Mouse (Mus musculus) stomach, embryonic 16.5 days (tissue): ENCODE results near the gene Tmem63b. TPM values are rescaled to one million over a fixed set of nuclear protein-coding genes. Genes with fewer than 3 reads are reported as not detected.

Source experiments
- ATAC-seq: fragments of 200-750 bp; cut with Nextera tagmentation; 2 replicates; pipeline ENCODE4 v1.8.0; 2017; ENCODE audit warnings: moderate number of reproducible peaks, moderate TSS enrichment; ENCODE audit not compliant: insufficient read depth, low FRiP score
- H3K27ac ChIP-seq: fragments of 300-500 bp; sonication (generic); 2 replicates; pipeline ENCODE4 v1.5.1; 2014; ENCODE audit warnings: low read length
- H3K27me3 ChIP-seq: fragments of 300-500 bp; sonication (generic); 2 replicates; pipeline ENCODE4 v1.6.1; 2014; ENCODE audit warnings: low read length, control low read depth, mixed read lengths; ENCODE audit not compliant: control insufficient read depth, insufficient read depth
- H3K36me3 ChIP-seq: fragments of 300-500 bp; sonication (generic); 2 replicates; pipeline ENCODE4 v1.6.1; 2014; ENCODE audit warnings: low read length; ENCODE audit not compliant: control insufficient read depth, insufficient read depth
- H3K4me1 ChIP-seq: fragments of 300-500 bp; sonication (generic); 2 replicates; pipeline ENCODE4 v1.6.1; 2014; ENCODE audit warnings: low read length, control low read depth, mixed read lengths; ENCODE audit not compliant: control insufficient read depth, insufficient read depth
- H3K4me2 ChIP-seq: fragments of 300-500 bp; sonication (generic); 2 replicates; pipeline ENCODE4 v1.6.1; 2014; ENCODE audit warnings: low read depth, low read length, mixed read lengths
- H3K4me3 ChIP-seq: fragments of 300-500 bp; sonication (generic); replicated peaks from 2 replicates; pipeline ENCODE4 v1.5.1; 2014; ENCODE audit warnings: mild to moderate bottlenecking, low read length
- H3K9ac ChIP-seq: fragments of 300-500 bp; sonication (generic); 2 replicates; pipeline ENCODE4 v1.6.1; 2014; ENCODE audit warnings: low read length
- H3K9me3 ChIP-seq: fragments of 300-500 bp; sonication (generic); replicated peaks from 2 replicates; pipeline ENCODE4 v1.6.1; 2016; ENCODE audit warnings: low read length, control low read depth; ENCODE audit not compliant: control insufficient read depth
- WGBS: fragments of 180-500 bp; shearing (Covaris S2); extraction: QIAGEN DNeasy Blood & Tissue Kit; methylation state at CpG from one replicate; pipeline ENCODE4 v1.1.7; 2014; 5-methylcytosine and 5-hydroxymethylcytosine counted together
- polyA plus RNA-seq: library from polyadenylated mRNA; unstranded; fragments of >200 nt; fragmentation: Nextera tagmentation; extraction: Ambion mirVana; gene quantifications from 2 replicates; pipeline ENCODE4 v1.2.1, GENCODE M21; 2015

Gene Tmem63b
- polyA plus RNA-seq, 1 experiment from 2014 or later: 33.6 TPM

DNA sequence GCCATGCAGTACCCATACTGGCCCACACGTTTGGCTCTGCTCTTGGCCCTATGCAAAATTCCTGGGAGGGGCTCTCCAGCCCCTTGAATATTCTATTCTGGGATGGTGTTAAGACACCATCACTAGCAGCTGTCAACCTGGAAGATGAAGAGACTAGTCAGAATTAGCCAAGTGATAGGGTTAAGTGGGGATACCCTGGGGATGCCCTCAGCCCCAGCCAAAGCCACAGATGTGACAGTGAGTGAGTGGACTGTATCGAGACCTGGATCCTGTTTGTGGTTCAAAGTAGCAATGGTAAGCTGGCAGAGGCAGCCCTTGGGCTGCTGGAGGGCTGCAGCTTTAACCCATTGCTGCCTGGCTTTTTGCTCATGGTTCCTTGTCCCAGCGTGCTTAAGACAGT, 23.1 kb upstream of the Tmem63b start:
- ATAC-seq: no peak
- H3K36me3 ChIP-seq: no peaks in the 10 kb centered on the region
- H3K4me3 ChIP-seq: no peak overlapping the region
- no peak overlapping the region for H3K4me2 ChIP-seq
- no peaks in the 10 kb centered on the region for H3K9me3 ChIP-seq
- H3K27me3 ChIP-seq: no peaks in the 10 kb centered on the region
- WGBS: 35% methylated on average over 3 of the region's 3 CpGs
- no peak overlapping the region for H3K9ac ChIP-seq
- H3K27ac ChIP-seq: no peak overlapping the region
- H3K4me1 ChIP-seq: no peaks in the 10 kb centered on the region

DNA sequence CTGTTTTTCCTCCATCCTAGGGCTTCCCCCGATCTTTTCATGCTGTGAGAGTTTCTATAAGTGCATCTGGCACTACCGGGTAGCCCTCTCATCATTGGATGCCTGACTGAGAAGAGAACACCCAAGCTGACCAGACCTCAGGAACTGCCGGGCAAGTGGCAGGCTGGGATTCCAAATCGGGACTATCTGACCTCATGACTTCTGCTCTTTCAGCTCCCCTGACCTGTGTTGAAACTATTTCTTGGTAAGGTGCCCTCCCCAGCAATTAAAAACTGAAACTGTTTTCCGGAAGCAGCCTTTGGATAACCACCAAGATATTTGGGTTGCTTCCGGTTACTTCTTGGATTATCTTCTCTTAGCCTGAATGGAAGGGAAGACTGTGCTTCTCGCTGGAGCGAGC, 21.5 kb upstream of the Tmem63b start:
- 83% methylated on average over 8 of the region's 8 CpGs for WGBS
- Histone ChIP-seq H3K9ac (no peak overlapping the region), H3K4me3 (no peak overlapping the region), H3K27me3 (no peaks in the 10 kb centered on the region), H3K36me3 (no peaks in the 10 kb centered on the region), H3K27ac (no peak overlapping the region), H3K9me3 (no peaks in the 10 kb centered on the region), H3K4me2 (no peak overlapping the region), H3K4me1 (no peaks in the 10 kb centered on the region)
- ATAC-seq: no peak

DNA sequence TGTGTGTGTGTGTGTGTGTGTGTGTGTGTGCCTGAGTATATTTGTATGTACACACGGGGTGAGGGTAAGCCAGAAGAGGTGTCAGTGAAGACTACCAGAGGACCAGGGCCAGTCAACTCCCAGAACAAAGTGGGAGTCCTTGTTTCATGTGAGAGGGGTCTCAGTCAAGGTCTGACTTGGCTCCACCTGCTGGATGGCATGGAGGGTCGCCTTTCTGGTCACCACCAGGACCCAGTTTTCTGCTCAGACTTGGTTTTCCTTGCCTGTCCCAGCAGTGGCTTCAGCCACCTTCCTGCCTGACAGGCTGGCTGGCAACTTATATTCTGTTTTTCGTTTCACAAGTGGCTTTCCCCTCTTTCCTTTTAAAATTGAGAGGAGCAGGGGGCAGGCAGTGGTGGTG, 20.7 kb upstream of the Tmem63b start:
- no peak for ATAC-seq
- no peak overlapping the region for H3K9ac ChIP-seq
- no peaks in the 10 kb centered on the region for H3K9me3 ChIP-seq
- H3K36me3 ChIP-seq: no peaks in the 10 kb centered on the region
- H3K4me1 ChIP-seq: peaks cover 3% of the 10 kb centered on the region; the same call in 1 of the 2 replicates
- 33% methylated on average over 3 of the region's 3 CpGs for WGBS
- H3K4me2 ChIP-seq: no peak overlapping the region
- H3K4me3 ChIP-seq: no peak overlapping the region
- no peak overlapping the region for H3K27ac ChIP-seq
- H3K27me3 ChIP-seq: no peaks in the 10 kb centered on the region

DNA sequence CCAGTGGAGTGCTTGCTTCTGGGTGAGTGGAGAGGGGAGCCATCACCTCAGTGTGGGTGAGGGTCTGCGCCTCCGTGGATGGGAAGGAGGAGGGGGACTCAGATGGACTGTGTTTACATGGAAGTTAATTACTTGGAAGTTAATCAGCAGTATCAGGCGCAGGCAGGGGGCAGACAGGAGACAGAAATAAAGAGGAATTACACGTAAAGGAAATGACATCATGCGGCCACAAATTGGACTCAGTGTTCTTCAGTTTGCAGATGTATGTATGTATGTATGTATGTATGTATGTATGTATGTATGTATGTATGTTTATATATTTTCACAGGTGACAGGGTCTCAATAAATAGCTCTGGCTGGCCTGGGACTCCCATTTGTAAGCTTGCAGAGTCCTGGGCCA, 20.1 kb upstream of the Tmem63b start:
- WGBS: 64% methylated on average over 5 of the region's 5 CpGs

DNA sequence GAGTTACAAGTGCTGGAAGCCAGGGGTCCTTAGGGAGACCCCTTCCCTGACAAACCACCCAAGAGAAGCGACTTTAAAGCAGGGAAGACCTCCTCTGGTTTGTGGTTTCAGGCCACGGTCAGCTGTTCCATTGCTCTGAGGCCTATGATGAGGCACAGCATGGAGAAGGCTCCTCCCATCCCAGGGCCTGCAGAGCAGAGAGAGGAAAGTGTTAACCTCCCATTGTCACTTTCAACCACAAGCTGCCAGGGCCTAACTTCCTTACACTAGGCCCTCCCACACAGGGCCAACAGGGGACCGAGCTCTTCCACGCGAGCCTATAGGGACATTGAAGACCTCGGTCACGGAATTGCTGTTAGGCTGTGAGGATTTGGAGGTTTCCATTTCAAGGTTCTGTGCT, 16.5 kb upstream of the Tmem63b start:
- Histone ChIP-seq H3K36me3 (0 out of 2 replicates have a peak, but pooled peaks cover 2% of the 10 kb centered on the region), H3K27ac (no peak overlapping the region), H3K9ac (0 out of 2 replicates have a peak overlapping the region, but pooled peaks have one; percentile 3), H3K4me2 (no peak overlapping the region), H3K4me1 (peaks cover 13% of the 10 kb centered on the region), H3K9me3 (no peaks in the 10 kb centered on the region), H3K27me3 (no peaks in the 10 kb centered on the region), H3K4me3 (no peak overlapping the region)
- 56% methylated on average over 7 of the region's 7 CpGs for WGBS
- no peak for ATAC-seq

More for the DNA sequence above, 20.1 kb upstream of the Tmem63b start:
- H3K27ac ChIP-seq: no peak overlapping the region
- no peaks in the 10 kb centered on the region for H3K9me3 ChIP-seq
- H3K4me2 ChIP-seq: no peak overlapping the region
- no peak for ATAC-seq
- no peaks in the 10 kb centered on the region for H3K27me3 ChIP-seq
- no peak overlapping the region for H3K9ac ChIP-seq
- no peak overlapping the region for H3K4me3 ChIP-seq
- H3K36me3 ChIP-seq: no peaks in the 10 kb centered on the region
- peaks cover 4% of the 10 kb centered on the region; the same call in 1 of the 2 replicates for H3K4me1 ChIP-seq

DNA sequence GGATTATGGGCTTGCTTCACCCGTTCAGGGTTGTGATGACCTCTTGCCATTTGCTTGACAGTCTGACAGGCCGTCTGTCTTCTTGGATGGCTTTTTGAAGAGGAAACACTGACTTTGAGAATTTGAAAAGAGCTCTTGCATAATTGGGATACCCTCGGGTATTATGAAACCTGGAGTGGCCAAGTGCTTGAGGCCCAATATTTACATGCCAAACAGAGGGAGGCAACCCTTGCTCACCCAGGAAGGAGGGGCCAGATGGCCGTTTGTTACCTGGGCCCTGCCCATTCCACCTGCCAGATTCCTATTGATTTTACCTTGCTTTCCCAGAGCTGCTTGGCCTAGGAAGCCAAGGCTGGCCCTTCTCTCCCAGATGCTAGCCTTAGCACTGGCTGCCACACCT, 15.5 kb upstream of the Tmem63b start:
- peak; percentile 69 for ATAC-seq
- H3K27me3 ChIP-seq: no peaks in the 10 kb centered on the region
- H3K9ac ChIP-seq: no peak overlapping the region
- H3K4me2 ChIP-seq: no peak overlapping the region
- no peaks in the 10 kb centered on the region for H3K9me3 ChIP-seq
- no peak overlapping the region for H3K27ac ChIP-seq
- H3K36me3 ChIP-seq: 0 out of 2 replicates have a peak, but pooled peaks cover 2% of the 10 kb centered on the region
- H3K4me1 ChIP-seq: peaks cover 13% of the 10 kb centered on the region
- WGBS: 39% methylated on average over 4 of the region's 4 CpGs
- H3K4me3 ChIP-seq: no peak overlapping the region

DNA sequence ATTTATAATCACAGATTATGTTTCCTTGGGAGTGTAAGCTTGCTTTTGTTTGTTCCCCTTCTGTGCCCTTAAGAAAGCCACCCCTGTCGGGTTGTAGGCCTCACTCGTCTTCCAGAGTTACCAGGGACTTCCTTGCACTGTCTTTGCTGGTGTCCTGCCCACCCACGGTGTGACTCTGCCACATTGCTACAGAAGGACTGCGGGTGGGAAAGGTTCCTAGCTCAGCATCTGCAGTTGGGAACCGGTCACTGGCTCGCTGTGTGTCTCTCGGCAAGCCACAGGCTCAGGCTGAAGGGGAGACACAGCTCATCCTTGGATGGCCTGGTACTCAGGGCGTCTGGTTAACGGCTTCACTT, 14.5 kb upstream of the Tmem63b start:
- H3K4me2 ChIP-seq: no peak overlapping the region
- peaks cover 13% of the 10 kb centered on the region for H3K4me1 ChIP-seq
- H3K27me3 ChIP-seq: no peaks in the 10 kb centered on the region
- no peak overlapping the region for H3K27ac ChIP-seq
- H3K9me3 ChIP-seq: no peaks in the 10 kb centered on the region
- no peak overlapping the region for H3K4me3 ChIP-seq
- no peak for ATAC-seq
- H3K9ac ChIP-seq: 0 out of 2 replicates have a peak overlapping the region, but pooled peaks have one; percentile 21
- 68% methylated on average over 9 of the region's 9 CpGs for WGBS
- 0 out of 2 replicates have a peak, but pooled peaks cover 2% of the 10 kb centered on the region for H3K36me3 ChIP-seq

DNA sequence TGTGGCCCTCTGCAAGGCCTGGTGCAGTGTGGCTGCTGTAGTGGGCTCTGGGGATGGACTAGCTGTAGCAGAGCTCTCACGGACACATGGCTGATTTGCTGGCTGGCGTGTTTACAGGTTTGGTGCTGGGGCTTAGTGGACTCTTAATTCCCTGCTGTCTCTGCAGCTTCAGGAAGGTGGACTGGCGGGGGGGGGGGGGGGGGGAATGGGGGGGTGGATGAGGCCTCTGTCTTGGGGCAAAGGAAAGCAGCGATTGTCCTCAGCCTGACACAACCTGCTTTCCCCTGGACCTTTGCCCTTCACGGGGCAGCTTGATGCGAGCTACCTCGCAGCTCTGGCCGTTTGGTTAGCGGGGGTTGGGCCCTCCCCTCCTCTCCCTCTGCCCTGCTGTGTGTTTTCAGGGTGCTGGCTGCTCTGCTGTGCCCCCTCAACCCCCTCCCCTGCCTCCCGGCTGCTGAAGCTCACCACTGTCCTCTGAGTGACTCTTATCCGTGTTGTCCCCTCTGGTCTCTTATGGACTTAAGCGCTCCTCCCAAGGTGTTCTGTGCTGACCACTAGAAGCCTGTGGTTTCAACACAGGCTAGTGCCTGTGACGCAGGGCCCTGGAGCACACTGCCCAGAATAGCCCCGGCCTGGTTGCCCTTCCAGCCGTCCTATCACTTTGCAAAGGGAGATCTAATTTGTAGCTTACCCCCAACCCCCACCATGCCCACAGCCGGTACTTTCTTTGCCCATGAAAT, 14.0 kb upstream of the Tmem63b start:
- ATAC-seq: no peak
- no peak overlapping the region for H3K27ac ChIP-seq
- 54% methylated on average over 9 of the region's 16 CpGs for WGBS
- H3K27me3 ChIP-seq: no peaks in the 10 kb centered on the region
- H3K9ac ChIP-seq: peak overlapping the region; percentile 21; the same call in 1 of the 2 replicates
- 0 out of 2 replicates have a peak, but pooled peaks cover 2% of the 10 kb centered on the region for H3K36me3 ChIP-seq
- H3K4me2 ChIP-seq: no peak overlapping the region
- no peaks in the 10 kb centered on the region for H3K9me3 ChIP-seq
- peaks cover 13% of the 10 kb centered on the region for H3K4me1 ChIP-seq
- no peak overlapping the region for H3K4me3 ChIP-seq

DNA sequence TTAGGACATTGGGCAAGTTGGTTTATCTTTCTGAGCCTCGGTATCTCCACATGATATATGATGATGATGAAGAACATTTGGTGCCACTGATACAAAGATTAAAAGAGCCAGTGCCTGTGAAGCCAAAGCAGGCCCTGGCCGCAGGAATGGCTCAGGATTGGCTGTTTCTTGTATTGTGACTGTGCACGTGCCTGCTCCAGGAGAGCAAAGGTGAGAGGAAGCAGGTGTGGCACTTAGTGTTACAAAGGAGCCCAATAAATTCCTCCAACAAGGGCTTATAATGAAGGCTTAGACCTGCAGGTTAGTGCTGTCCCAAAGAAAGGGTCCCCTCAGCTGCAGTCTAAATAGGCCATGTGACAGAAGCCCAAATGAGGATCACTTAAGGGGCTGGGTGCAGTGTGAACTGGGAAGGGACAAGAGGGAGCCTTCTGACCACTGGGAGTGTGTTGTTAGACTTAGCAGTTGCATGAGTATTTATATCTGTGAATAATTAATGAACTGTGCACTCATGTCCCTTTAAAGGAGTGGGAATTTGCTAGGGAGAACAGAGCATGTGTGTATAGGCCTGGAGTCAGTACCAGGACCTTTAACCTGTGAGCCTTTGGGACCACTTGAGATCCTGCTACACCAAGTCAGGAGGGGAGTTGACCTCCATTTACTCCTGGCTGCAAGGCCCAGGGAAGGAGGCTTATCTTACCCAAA, 12.5 kb upstream of the Tmem63b start:
- no peak overlapping the region for H3K4me3 ChIP-seq
- no peak for ATAC-seq
- 67% methylated on average over 3 of the region's 3 CpGs for WGBS
- H3K4me1 ChIP-seq: peaks cover 24% of the 10 kb centered on the region
- no peak overlapping the region for H3K9ac ChIP-seq
- peak overlapping the region; percentile 13 for H3K27ac ChIP-seq
- no peaks in the 10 kb centered on the region for H3K27me3 ChIP-seq
- no peaks in the 10 kb centered on the region for H3K9me3 ChIP-seq
- H3K36me3 ChIP-seq: 0 out of 2 replicates have a peak, but pooled peaks cover 2% of the 10 kb centered on the region
- no peak overlapping the region for H3K4me2 ChIP-seq
